Mouse (Mus musculus) cerebellum, postnatal 10 days (tissue): Measurements from ENCODE around the gene Hoxa7.

Source experiments
- DNase-seq, 2 experiments: peaks; one replicate each; pipeline ENCODE4 v3.0.0; 2021; ENCODE audit warnings: mixed read lengths in 2 of 2

Hoxa7 gene

GRCm38 (mm10) chr6:52224895-52225611 lies 3.4 kb upstream of the Hoxa7 start:
- DNase-seq: no peak

- no peak for DNase-seq
These were observed 2.5 kb upstream of the Hoxa7 start for GRCm38 (mm10) chr6:52223939-52224760.

- no peak for DNase-seq
These were observed 1.1 kb upstream of the Hoxa7 start for GRCm38 (mm10) chr6:52222729-52223128.

GRCm38 (mm10) chr6:52221993-52222685 lies 485 bp upstream of the Hoxa7 start:
- DNase-seq: peak; percentile 25 to 29

GRCm38 (mm10) chr6:52220865-52221310 lies 766 bp downstream of the Hoxa7 start:
- DNase-seq: no peak

GRCm38 (mm10) chr6:52220003-52220864 lies 1.4 kb downstream of the Hoxa7 start:
- peak; percentile 11 to 57 for DNase-seq

GRCm38 (mm10) chr6:52219234-52219942 lies 2.3 kb downstream of the Hoxa7 start:
- peak in 1 of 2 experiments; percentile 56 for DNase-seq

GRCm38 (mm10) chr6:52218643-52219215 lies 2.9 kb downstream of the Hoxa7 start:
- no peak for DNase-seq

- peak in 1 of 2 experiments; percentile 60 for DNase-seq
These were observed 3.6 kb downstream of the Hoxa7 start for GRCm38 (mm10) chr6:52217895-52218642.

- DNase-seq: no peak
These were observed 4.2 kb downstream of the Hoxa7 start for GRCm38 (mm10) chr6:52217459-52217768.

GRCm38 (mm10) chr6:52216691-52217458 lies 4.8 kb downstream of the Hoxa7 start:
- peak in 1 of 2 experiments; percentile 50 for DNase-seq

GRCm38 (mm10) chr6:52215771-52216535 lies 5.7 kb downstream of the Hoxa7 start:
- peak in 1 of 2 experiments; percentile 5 for DNase-seq

- DNase-seq: peak in 1 of 2 experiments; percentile 14
These were observed 6.6 kb downstream of the Hoxa7 start for GRCm38 (mm10) chr6:52215070-52215469.

- DNase-seq: peak in 1 of 2 experiments; percentile 10
These were observed 7.4 kb downstream of the Hoxa7 start for GRCm38 (mm10) chr6:52214271-52214670.

- no peak for DNase-seq
These were observed 8.3 kb downstream of the Hoxa7 start, which contains the start of the genes Hoxa3 and Gm28308 for GRCm38 (mm10) chr6:52213119-52213986. TSS of gene Hoxa3 (minus strand) at chr6:52213336. TSS of gene Gm28308 (minus strand) at chr6:52213339.

GRCm38 (mm10) chr6:52212556-52213118 lies 9.0 kb downstream of the Hoxa7 start:
- no peak for DNase-seq

GRCm38 (mm10) chr6:52211961-52212360 lies 9.7 kb downstream of the Hoxa7 start:
- peak; percentile 16 to 38 for DNase-seq
